Mouse (Mus musculus) midbrain, embryonic 11.5 days (tissue): Measurements from ENCODE around the gene Gjd3. TPM values are rescaled to one million over a fixed set of nuclear protein-coding genes. Genes with fewer than 3 reads are reported as not detected.

Source experiments
- ATAC-seq: fragments of 200-750 bp; cut with Nextera tagmentation; 2 replicates; pipeline ENCODE4 v1.8.0; 2017; ENCODE audit warnings: moderate TSS enrichment, moderate library complexity; ENCODE audit not compliant: low FRiP score
- DNase-seq: peaks from one replicate; pipeline ENCODE4 v3.0.0; 2015; ENCODE audit warnings: low spot score; ENCODE audit errors: missing footprints
- H3K27ac ChIP-seq: fragments of 300-500 bp; sonication (generic); 2 replicates; pipeline ENCODE4 v1.5.1; 2014; ENCODE audit warnings: low read depth, low read length
- H3K27me3 ChIP-seq: fragments of 300-500 bp; sonication (generic); 2 replicates; pipeline ENCODE4 v1.6.1; 2014; ENCODE audit warnings: mild to moderate bottlenecking, low read length, moderate library complexity, mixed read lengths; ENCODE audit not compliant: control insufficient read depth, insufficient read depth
- H3K36me3 ChIP-seq: fragments of 300-500 bp; sonication (generic); 2 replicates; pipeline ENCODE4 v1.6.1; 2014; ENCODE audit warnings: mild to moderate bottlenecking, low read length, moderate library complexity, mixed read lengths; ENCODE audit not compliant: control insufficient read depth, insufficient read depth
- H3K4me1 ChIP-seq: fragments of 300-500 bp; sonication (generic); 2 replicates; pipeline ENCODE4 v1.6.1; 2014; ENCODE audit warnings: low read length; ENCODE audit not compliant: control insufficient read depth, insufficient read depth
- H3K4me2 ChIP-seq: fragments of 300-500 bp; sonication (generic); 2 replicates; pipeline ENCODE4 v1.6.1; 2014; ENCODE audit warnings: mild to moderate bottlenecking, moderate library complexity
- H3K4me3 ChIP-seq: fragments of 300-500 bp; sonication (generic); 2 replicates; pipeline ENCODE4 v1.5.1; 2014; ENCODE audit warnings: low read depth, low read length
- H3K9ac ChIP-seq: fragments of 300-500 bp; sonication (generic); 2 replicates; pipeline ENCODE4 v1.6.1; 2014; ENCODE audit warnings: low read length
- H3K9me3 ChIP-seq: fragments of 300-500 bp; sonication (generic); 2 replicates; pipeline ENCODE4 v1.6.1; 2016; ENCODE audit warnings: low read length; ENCODE audit not compliant: control insufficient read depth
- WGBS: fragments of 180-500 bp; shearing (Covaris S2); extraction: QIAGEN DNeasy Blood & Tissue Kit; methylation state at CpG from one replicate; pipeline ENCODE4 v1.1.7; 2014; 5-methylcytosine and 5-hydroxymethylcytosine counted together
- polyA plus RNA-seq: library from polyadenylated mRNA; unstranded; fragments of >200 nt; fragmentation: Nextera tagmentation; extraction: Ambion mirVana; gene quantifications from 2 replicates; pipeline ENCODE4 v1.2.1, GENCODE M21; 2014

The Gjd3 gene
- polyA plus RNA-seq, 1 experiment from 2014 or later, result not detected

DNA sequence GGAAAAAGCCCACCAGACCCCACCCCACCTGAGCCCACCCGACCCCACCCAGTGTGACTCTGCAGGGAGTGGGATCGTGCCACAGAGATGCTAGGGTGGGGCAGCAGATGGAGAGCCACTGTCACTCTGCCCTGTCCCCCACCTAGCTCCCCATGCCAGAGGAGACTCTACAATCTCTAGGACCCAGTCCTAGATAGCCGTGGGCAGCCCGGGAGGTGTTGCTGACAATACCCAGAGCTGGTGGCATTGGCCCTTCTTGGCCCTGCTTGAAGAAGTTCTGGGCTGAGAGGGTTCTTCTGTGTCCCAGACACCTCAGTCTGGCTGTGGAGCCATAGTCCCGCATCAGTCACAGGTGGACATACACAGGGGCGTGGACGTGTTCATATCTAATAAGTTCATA lies 2.7 kb upstream of the Gjd3 start:
- Histone ChIP-seq H3K27ac (no peak overlapping the region), H3K4me1 (peaks cover 9% of the 10 kb centered on the region), H3K4me3 (no peak overlapping the region), H3K4me2 (no peak overlapping the region), H3K9ac (no peak overlapping the region), H3K36me3 (no peaks in the 10 kb centered on the region), H3K9me3 (no peaks in the 10 kb centered on the region), H3K27me3 (peaks cover 26% of the 10 kb centered on the region)
- WGBS, result 94% methylated on average over 7 of the region's 7 CpGs
- ATAC-seq (no peak), DNase-seq (no peak)

GRCm38 (mm10) chr11:98983551-98983950 lies 735 bp upstream of the Gjd3 start:
- no peak overlapping the region for H3K9ac ChIP-seq
- no peaks in the 10 kb centered on the region for H3K36me3 ChIP-seq
- H3K4me3 ChIP-seq, result no peak overlapping the region
- DNase-seq (peak; percentile 85), ATAC-seq (no peak)
- H3K4me1 ChIP-seq, result peaks cover 9% of the 10 kb centered on the region
- no peak overlapping the region for H3K4me2 ChIP-seq
- no peak overlapping the region for H3K27ac ChIP-seq
- no peaks in the 10 kb centered on the region for H3K9me3 ChIP-seq
- H3K27me3 ChIP-seq, result peaks cover 26% of the 10 kb centered on the region
- 47% methylated on average over 8 of the region's 8 CpGs for WGBS

DNA sequence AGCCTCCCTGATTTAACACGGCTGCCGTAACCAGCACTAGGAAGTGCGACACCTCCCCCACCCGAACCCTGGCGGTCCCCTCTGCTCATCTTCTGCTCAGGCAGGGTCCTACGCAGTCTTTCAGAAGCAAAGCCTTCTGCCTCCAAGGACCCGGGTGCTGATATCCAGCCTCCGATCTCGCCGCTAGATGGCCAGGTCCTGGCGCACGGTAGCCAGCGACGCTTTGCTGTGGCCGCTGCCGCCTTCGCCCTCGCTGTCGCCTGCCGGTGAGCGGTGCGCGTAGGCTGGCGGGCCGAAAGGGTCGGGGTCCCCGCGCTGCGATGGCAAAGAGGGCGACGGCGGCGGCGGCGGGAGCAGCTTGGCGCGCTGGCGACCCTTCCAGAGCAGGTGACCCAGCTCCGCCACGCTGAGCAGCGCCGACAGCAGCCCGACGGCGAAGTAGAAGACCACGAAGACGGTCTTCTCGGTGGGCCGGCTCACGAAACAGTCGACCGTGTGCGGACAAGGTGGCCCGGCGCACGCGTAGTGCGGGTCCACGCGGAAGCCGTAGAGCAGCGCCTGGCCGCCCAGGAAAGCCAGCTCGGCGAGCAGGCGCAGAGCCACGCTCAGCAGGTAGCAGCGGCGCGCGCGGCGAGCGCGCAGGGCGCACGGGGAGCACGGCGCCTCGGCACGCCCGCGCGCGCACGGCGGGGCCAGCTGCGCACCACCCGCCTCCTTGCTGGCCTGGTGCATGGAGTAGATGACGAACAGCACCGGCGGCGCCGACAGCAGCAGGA lies 631 bp downstream of the Gjd3 start:
- DNase-seq, result peak; percentile 95
- Histone ChIP-seq H3K9ac (peak overlapping the region; percentile 54), H3K36me3 (no peaks in the 10 kb centered on the region), H3K9me3 (no peaks in the 10 kb centered on the region), H3K4me1 (peaks cover 9% of the 10 kb centered on the region), H3K27ac (no peak overlapping the region; the same call in 1 of the 2 replicates), H3K4me3 (peak overlapping the region; percentile 46), H3K27me3 (peaks cover 26% of the 10 kb centered on the region), H3K4me2 (peak overlapping the region; percentile 85)
- peak; percentile 68 for ATAC-seq
- WGBS, result under 1% methylated on average over 93 of the region's 94 CpGs

DNA sequence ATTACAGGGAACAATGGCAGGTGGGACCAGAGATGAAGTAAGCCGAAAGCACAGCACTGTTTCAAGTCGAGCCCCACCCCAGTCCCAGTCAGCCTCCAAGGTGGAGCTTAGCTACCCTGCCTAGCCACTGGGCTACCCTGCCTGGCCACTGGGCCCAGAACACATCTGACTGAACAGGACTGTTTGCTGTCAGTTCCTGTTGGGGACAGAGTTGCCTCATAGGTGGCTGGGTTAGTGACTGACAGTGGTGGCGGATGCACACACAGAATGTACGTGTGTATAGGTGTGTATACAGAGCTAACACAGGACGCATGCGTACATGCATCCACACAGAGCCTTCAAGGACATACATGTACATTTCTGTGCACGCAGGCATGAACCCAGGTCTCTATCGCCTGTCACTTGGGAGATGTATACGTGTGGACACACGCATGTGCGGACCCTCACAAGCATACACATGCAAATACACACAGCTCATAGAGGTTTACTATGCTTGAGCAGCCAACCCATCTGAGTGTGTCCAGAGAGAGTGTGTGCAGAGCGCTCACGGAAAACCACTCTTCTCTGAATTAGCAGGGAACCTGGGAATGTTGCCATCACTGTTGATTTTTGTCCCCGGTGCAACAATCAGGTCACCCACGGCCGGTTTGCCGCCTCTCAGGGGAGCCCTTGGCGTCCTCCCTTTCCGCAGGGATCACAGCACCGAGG lies 1.4 kb downstream of the Gjd3 start:
- peaks cover 9% of the 10 kb centered on the region for H3K4me1 ChIP-seq
- ATAC-seq (peak; percentile 43; the same call in 1 of the 2 replicates), DNase-seq (no peak)
- 37% methylated on average over 20 of the region's 20 CpGs for WGBS
- H3K4me3 ChIP-seq, result peak overlapping the region; percentile 46
- no peaks in the 10 kb centered on the region for H3K9me3 ChIP-seq
- H3K36me3 ChIP-seq, result no peaks in the 10 kb centered on the region
- H3K27ac ChIP-seq, result no peak overlapping the region
- peak overlapping the region; percentile 54 for H3K9ac ChIP-seq
- peak overlapping the region; percentile 85 for H3K4me2 ChIP-seq
- peaks cover 26% of the 10 kb centered on the region for H3K27me3 ChIP-seq

- peaks cover 26% of the 10 kb centered on the region for H3K27me3 ChIP-seq
- WGBS, result 84% methylated on average over 4 of the region's 5 CpGs
- DNase-seq (no peak), ATAC-seq (no peak)
- H3K9me3 ChIP-seq, result no peaks in the 10 kb centered on the region
- H3K4me3 ChIP-seq, result no peak overlapping the region
- H3K9ac ChIP-seq, result no peak overlapping the region
- no peak overlapping the region for H3K27ac ChIP-seq
- peaks cover 9% of the 10 kb centered on the region for H3K4me1 ChIP-seq
- H3K4me2 ChIP-seq, result no peak overlapping the region
- H3K36me3 ChIP-seq, result no peaks in the 10 kb centered on the region
Observed at GRCm38 (mm10) chr11:98979356-98979755, 3.5 kb downstream of the Gjd3 start.

DNA sequence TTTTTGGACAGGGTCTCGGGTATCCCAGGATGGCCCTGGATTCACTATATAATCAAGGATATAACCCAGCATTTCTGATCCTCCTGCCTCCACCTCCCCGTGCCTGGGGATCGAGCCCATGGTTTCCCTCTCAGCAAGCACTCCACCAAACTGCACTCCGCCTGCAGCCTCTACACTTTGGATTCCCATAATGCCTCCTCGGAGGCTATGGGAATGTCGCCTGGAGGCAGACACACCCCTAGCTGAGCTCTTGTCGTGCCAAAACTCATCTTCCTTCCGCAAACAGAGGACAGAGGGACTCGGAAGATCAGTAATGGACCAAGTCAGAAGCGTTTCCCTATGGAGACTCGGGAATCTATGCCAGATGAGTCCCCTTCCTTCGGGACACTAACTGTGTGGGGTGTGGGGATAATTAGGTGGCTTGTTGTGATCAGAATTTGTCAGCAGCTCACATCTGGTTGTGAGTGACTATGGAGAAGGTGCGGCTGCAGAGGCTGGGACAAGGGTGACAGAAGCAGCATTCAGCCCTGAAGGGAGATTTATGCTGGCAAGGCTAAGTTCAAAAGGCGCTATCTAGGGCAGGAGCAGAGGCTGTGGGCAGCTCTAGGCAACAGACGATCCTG lies 4.2 kb downstream of the Gjd3 start:
- DNase-seq, result no peak
- Histone ChIP-seq H3K27ac (no peak overlapping the region), H3K4me1 (peaks cover 9% of the 10 kb centered on the region), H3K36me3 (no peaks in the 10 kb centered on the region), H3K4me3 (no peak overlapping the region), H3K4me2 (no peak overlapping the region), H3K9ac (no peak overlapping the region), H3K27me3 (peaks cover 24% of the 10 kb centered on the region), H3K9me3 (no peaks in the 10 kb centered on the region)
- ATAC-seq, result no peak
- WGBS, result 71% methylated on average over 15 of the region's 15 CpGs

DNA sequence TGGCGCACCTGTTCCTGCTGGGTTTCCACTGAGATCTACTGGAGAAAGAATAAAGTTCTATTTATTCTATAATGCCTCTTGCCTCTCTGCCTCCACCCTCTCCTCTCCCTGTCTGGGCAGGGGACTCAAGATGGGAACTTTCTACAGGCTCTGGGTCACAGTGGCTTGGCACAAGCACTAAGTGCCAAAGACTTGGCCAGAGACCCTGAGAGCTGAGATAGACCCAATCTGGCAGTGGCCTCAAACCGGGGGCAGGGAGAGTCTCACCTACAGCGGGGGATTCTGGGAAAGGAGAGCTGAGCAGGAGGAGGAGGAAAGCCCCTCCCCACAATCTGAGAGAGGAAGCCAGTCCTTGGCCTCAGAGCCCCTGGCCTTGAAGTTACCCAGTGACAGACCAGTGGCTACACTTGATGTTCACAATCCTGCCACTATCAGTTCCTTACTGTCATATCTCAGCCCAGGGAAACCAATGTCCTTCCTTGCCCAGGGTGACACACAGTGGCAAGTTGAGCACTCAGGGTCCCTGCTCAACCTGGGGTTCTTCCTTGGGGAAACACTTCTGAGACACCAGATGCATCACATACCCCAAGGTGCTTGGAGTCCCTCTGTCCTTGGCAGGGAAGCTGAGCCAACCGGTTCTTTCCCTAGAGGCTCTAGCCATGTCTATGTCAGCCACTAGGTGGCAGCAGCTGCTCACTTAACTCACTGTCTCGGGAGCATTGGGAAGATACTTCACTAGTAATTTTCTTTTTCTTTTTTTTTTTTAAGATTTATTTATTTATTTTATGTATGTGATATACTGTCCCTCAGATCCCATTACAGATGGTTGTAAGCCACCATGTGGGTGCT lies 7.7 kb downstream of the Gjd3 start:
- Histone ChIP-seq H3K4me3 (no peak overlapping the region), H3K9ac (no peak overlapping the region), H3K4me1 (peaks cover 6% of the 10 kb centered on the region), H3K9me3 (no peaks in the 10 kb centered on the region), H3K27ac (no peak overlapping the region), H3K4me2 (no peak overlapping the region), H3K27me3 (no peaks in the 10 kb centered on the region), H3K36me3 (no peaks in the 10 kb centered on the region; the same call in 1 of the 2 replicates)
- DNase-seq (peak; percentile 93), ATAC-seq (no peak)
- 56% methylated on average over 5 of the region's 5 CpGs for WGBS

GRCm38 (mm10) chr11:98974213-98974612 lies 8.6 kb downstream of the Gjd3 start:
- ATAC-seq, result no peak
- WGBS, result 82% methylated on average over 6 of the region's 6 CpGs
- H3K36me3 ChIP-seq, result no peaks in the 10 kb centered on the region; the same call in 1 of the 2 replicates

More at GRCm38 (mm10) chr11:98974213-98974612, 8.6 kb downstream of the Gjd3 start:
- Histone ChIP-seq H3K27ac (no peak overlapping the region), H3K27me3 (no peaks in the 10 kb centered on the region), H3K9me3 (no peaks in the 10 kb centered on the region), H3K4me2 (no peak overlapping the region), H3K9ac (no peak overlapping the region), H3K4me3 (no peak overlapping the region), H3K4me1 (peaks cover 15% of the 10 kb centered on the region)
- DNase-seq, result no peak
